Mouse (Mus musculus) neutrophil, adult 5-6 weeks (primary cell): Measurements from ENCODE around the gene Akap13. TPM values are rescaled to one million over a fixed set of nuclear protein-coding genes. Genes with fewer than 3 reads are reported as not detected.

Source experiments
- ATAC-seq: fragments of 151-379, 151-347 bp; 2 replicates; pipeline ENCODE4 v1.8.0; 2017; ENCODE audit warnings: mild to moderate bottlenecking, moderate TSS enrichment; ENCODE audit not compliant: insufficient number of reproducible peaks, poor library complexity, low FRiP score, severe bottlenecking; ENCODE audit errors: extremely low read depth
- total RNA-seq: library from RNA; stranded (forward); fragments of 200-1000 nt; gene quantifications from 2 replicates; pipeline ENCODE4 v1.2.3, GENCODE M21; 2017

Akap13 gene
- total RNA-seq, 1 experiment from 2014 or later = 935 TPM

- no peak for ATAC-seq
Observed at GRCm38 (mm10) chr7:75441947-75442346, 13.4 kb upstream of the Akap13 start.

GRCm38 (mm10) chr7:75456152-75456888 is 986 bp downstream of the Akap13 start:
- no peak for ATAC-seq

- no peak for ATAC-seq
Observed at GRCm38 (mm10) chr7:75460290-75460689, 5.0 kb downstream of the Akap13 start.

- no peak for ATAC-seq
Observed at GRCm38 (mm10) chr7:75463579-75464162, 8.3 kb downstream of the Akap13 start.

GRCm38 (mm10) chr7:75467791-75468190 is 12.5 kb downstream of the Akap13 start:
- no peak for ATAC-seq

- ATAC-seq = peak; percentile 1; the same call in 1 of the 2 replicates
Observed at GRCm38 (mm10) chr7:75470318-75470925, 15.1 kb downstream of the Akap13 start.

GRCm38 (mm10) chr7:75472316-75473195 is 17.2 kb downstream of the Akap13 start:
- ATAC-seq = peak; percentile 63; the same call in 1 of the 2 replicates

GRCm38 (mm10) chr7:75473294-75473693 is 18.0 kb downstream of the Akap13 start:
- no peak for ATAC-seq

- no peak for ATAC-seq
Observed at GRCm38 (mm10) chr7:75474064-75474463, 18.7 kb downstream of the Akap13 start.

- no peak for ATAC-seq
Observed at GRCm38 (mm10) chr7:75474564-75475150, 19.3 kb downstream of the Akap13 start.

- ATAC-seq = no peak
Observed at GRCm38 (mm10) chr7:75478060-75478459, 22.7 kb downstream of the Akap13 start.

GRCm38 (mm10) chr7:75480721-75481426 is 25.5 kb downstream of the Akap13 start:
- no peak for ATAC-seq

GRCm38 (mm10) chr7:75486031-75486430 is 30.7 kb downstream of the Akap13 start:
- no peak for ATAC-seq

GRCm38 (mm10) chr7:75495941-75496441 is 40.7 kb downstream of the Akap13 start:
- no peak for ATAC-seq

GRCm38 (mm10) chr7:75498627-75499026 is 43.3 kb downstream of the Akap13 start:
- no peak for ATAC-seq

- ATAC-seq = no peak
Observed at GRCm38 (mm10) chr7:75499271-75499670, 43.9 kb downstream of the Akap13 start.

GRCm38 (mm10) chr7:75500164-75500563 is 44.8 kb downstream of the Akap13 start:
- no peak for ATAC-seq

GRCm38 (mm10) chr7:75500793-75501192 is 45.5 kb downstream of the Akap13 start:
- no peak for ATAC-seq
